Mouse (Mus musculus) ES-Bruce4 (cell line): ENCODE results near the gene Map3k5.

Source experiments
- CTCF ChIP-seq: IDR thresholded peaks from one replicate; pipeline ENCODE4 v1.8.1; 2011; ENCODE audit warnings: low read depth, low read length
- EP300 ChIP-seq: IDR thresholded peaks from 2 replicates; pipeline ENCODE4 v1.6.1; 2011; ENCODE audit warnings: low read depth, low read length; ENCODE audit not compliant: insufficient read depth
- POLR2A ChIP-seq: IDR thresholded peaks from one replicate; pipeline ENCODE4 v1.8.1; 2011; ENCODE audit warnings: low read length; ENCODE audit not compliant: insufficient read depth

GRCm38 (mm10) chr10:19999703-20000407 is 65.6 kb downstream of the Map3k5 start:
- TF ChIP-seq EP300 = no peak
- no peak for TF ChIP-seq CTCF
- no peak for TF ChIP-seq POLR2A
